Mouse (Mus musculus) bone marrow, adult 2 months (tissue): Measurements from ENCODE around the gene Tdg. TPM values are rescaled to one million over a fixed set of nuclear protein-coding genes. Genes with fewer than 3 reads are reported as not detected.

Experiments used
- H3K27ac ChIP-seq: fragments of 200-500 bp; 2 replicates; pipeline ENCODE4 v1.5.1; 2012; ENCODE audit warnings: low read depth, mild to moderate bottlenecking, control low read depth, inconsistent platforms, low read length; ENCODE audit not compliant: control insufficient read depth, poor library complexity, insufficient read depth
- H3K4me1 ChIP-seq: fragments of 200-500 bp; 2 replicates; pipeline ENCODE4 v1.6.1; 2011; ENCODE audit warnings: low read length; ENCODE audit not compliant: control insufficient read depth, insufficient read depth
- H3K4me3 ChIP-seq: fragments of 200-500 bp; replicated peaks from 2 replicates; pipeline ENCODE3; 2011; ENCODE audit warnings: mild to moderate bottlenecking, low read depth, low read length, control low read depth; ENCODE audit not compliant: control insufficient read depth
- CTCF ChIP-seq: fragments of 200-500 bp; IDR thresholded peaks from 2 replicates; pipeline ENCODE4 v1.5.1; 2011; ENCODE audit warnings: low read length, control low read depth; ENCODE audit not compliant: control insufficient read depth, insufficient read depth
- POLR2A ChIP-seq: fragments of 200-500 bp; IDR thresholded peaks from 2 replicates; pipeline ENCODE4 v1.6.1; 2011; ENCODE audit warnings: low read depth, mild to moderate bottlenecking, control low read depth, low read length, borderline replicate concordance; ENCODE audit not compliant: control insufficient read depth
- WGBS: fragments of 180-500 bp; shearing (Covaris S2); methylation state at CpG from one replicate; pipeline ENCODE4 v1.1.7; 2018; 5-methylcytosine and 5-hydroxymethylcytosine counted together
- polyA plus RNA-seq: library from polyadenylated mRNA; stranded (reverse); fragments of >200 nt; gene quantifications from 2 replicates; pipeline ENCODE4 v1.2.4, GENCODE M21; 2011; ENCODE audit warnings: low replicate concordance; ENCODE audit not compliant: missing spikeins, insufficient read depth, insufficient read length

Gene Tdg
- polyA plus RNA-seq, 1 experiment, result 27.5 TPM

GRCm38 (mm10) chr10:82632496-82633280 lies 3.1 kb downstream of the Tdg start:
- H3K27ac ChIP-seq, result no peak overlapping the region
- H3K4me1 ChIP-seq, result peaks cover 1% of the 10 kb centered on the region; the same call in 1 of the 2 replicates
- WGBS, result 88% methylated on average over 12 of the region's 12 CpGs
- no peak overlapping the region for H3K4me3 ChIP-seq
- TF ChIP-seq CTCF, result no peak
- TF ChIP-seq POLR2A, result no peak

- H3K4me3 ChIP-seq, result no peak overlapping the region
- TF ChIP-seq POLR2A (no peak), CTCF (no peak)
- 98% methylated on average over 7 of the region's 7 CpGs for WGBS
- H3K27ac ChIP-seq, result no peak overlapping the region
- peaks cover 1% of the 10 kb centered on the region; the same call in 1 of the 2 replicates for H3K4me1 ChIP-seq
Observed at GRCm38 (mm10) chr10:82634348-82634747, 4.7 kb downstream of the Tdg start.

GRCm38 (mm10) chr10:82636321-82636720 lies 6.7 kb downstream of the Tdg start:
- H3K27ac ChIP-seq, result no peak overlapping the region
- no peak overlapping the region for H3K4me3 ChIP-seq
- TF ChIP-seq POLR2A (no peak), CTCF (no peak)
- H3K4me1 ChIP-seq, result no peaks in the 10 kb centered on the region
- 86% methylated on average over 3 of the region's 3 CpGs for WGBS

- Histone ChIP-seq H3K4me1 (no peaks in the 10 kb centered on the region), H3K27ac (no peak overlapping the region), H3K4me3 (no peak overlapping the region)
- TF ChIP-seq CTCF (no peak), POLR2A (no peak)
- WGBS, result 85% methylated on average over 8 of the region's 8 CpGs
Observed at GRCm38 (mm10) chr10:82639032-82639698, 9.5 kb downstream of the Tdg start.

GRCm38 (mm10) chr10:82641481-82641880 lies 11.9 kb downstream of the Tdg start:
- Histone ChIP-seq H3K4me3 (no peak overlapping the region), H3K4me1 (no peaks in the 10 kb centered on the region), H3K27ac (no peak overlapping the region)
- no peak for TF ChIP-seq POLR2A
- no peak for TF ChIP-seq CTCF
- 94% methylated on average over 9 of the region's 9 CpGs for WGBS

- TF ChIP-seq CTCF (no peak), POLR2A (no peak)
- Histone ChIP-seq H3K4me1 (no peaks in the 10 kb centered on the region; the same call in 1 of the 2 replicates), H3K4me3 (no peak overlapping the region), H3K27ac (no peak overlapping the region)
- WGBS, result 94% methylated on average over 8 of the region's 8 CpGs
Observed at GRCm38 (mm10) chr10:82646083-82646482, 16.5 kb downstream of the Tdg start.

GRCm38 (mm10) chr10:82647205-82647811 lies 17.7 kb downstream of the Tdg start:
- peak overlapping the region; percentile 39; the same call in 1 of the 2 replicates for H3K27ac ChIP-seq
- TF ChIP-seq POLR2A, result no peak
- no peak for TF ChIP-seq CTCF

GRCm38 (mm10) chr10:82651221-82651620 lies 21.6 kb downstream of the Tdg start:
- H3K4me1 ChIP-seq, result no peaks in the 10 kb centered on the region; the same call in 1 of the 2 replicates
- no peak overlapping the region for H3K27ac ChIP-seq
- TF ChIP-seq CTCF (no peak), POLR2A (no peak)
- H3K4me3 ChIP-seq, result no peak overlapping the region
- 84% methylated on average over 5 of the region's 5 CpGs for WGBS

More at GRCm38 (mm10) chr10:82647205-82647811, 17.7 kb downstream of the Tdg start:
- no peaks in the 10 kb centered on the region; the same call in 1 of the 2 replicates for H3K4me1 ChIP-seq
- H3K4me3 ChIP-seq, result no peak overlapping the region
- 55% methylated on average over 17 of the region's 17 CpGs for WGBS

GRCm38 (mm10) chr10:82652625-82653024 lies 23.0 kb downstream of the Tdg start:
- no peaks in the 10 kb centered on the region for H3K4me1 ChIP-seq
- no peak overlapping the region for H3K4me3 ChIP-seq
- H3K27ac ChIP-seq, result no peak overlapping the region
- no peak for TF ChIP-seq CTCF
- no peak for TF ChIP-seq POLR2A
- 76% methylated on average over 5 of the region's 5 CpGs for WGBS
